Mouse (Mus musculus) left cerebral cortex, adult 18-20 months (tissue): ENCODE data around the gene Psmb10. TPM values are rescaled to one million over a fixed set of nuclear protein-coding genes. Genes with fewer than 3 reads are reported as not detected.

Experiments
- microRNA-seq, 2 experiments: library from miRNA; unstranded; fragments of <30 nt; microRNA quantifications; one replicate each; pipeline ENCODE4 v1.2.0; 2021
- total RNA-seq, 2 experiments: library from RNA; stranded (reverse); gene quantifications; 2 replicates each; pipeline ENCODE4 v1.2.3; 2021

The Psmb10 gene
- total RNA-seq, 2 experiments from 2014 or later = 92.9 to 93.3 TPM

Small RNA genes within 50 kb of the gene (microRNA-seq; reads per million reads assigned to microRNA genes)
- gene Mir7074 = 0 reads per million in 2 experiments

Other genes with a start within 250 kb of the Psmb10 start
- gene Acd, start 237.3 kb downstream of the Psmb10 start, total RNA-seq = 10 to 100 TPM; 53.7 to 57.3 TPM
- 10 to 100 TPM; 41.2 to 46.1 TPM for gene Pard6a, start 237.3 kb downstream of the Psmb10 start, total RNA-seq
- gene 4933405L10Rik, start 230.8 kb downstream of the Psmb10 start, total RNA-seq = under 1 TPM in 1 of 2 experiments, not detected in 1; 0.49 TPM
- gene Enkd1, start 230.2 kb downstream of the Psmb10 start, total RNA-seq = 10 to 100 TPM in 1 of 2 experiments, 1 to 10 TPM in 1; 9.5 to 11.2 TPM
- 10 to 100 TPM; 23.4 to 23.5 TPM for gene Gfod2, start 179.8 kb downstream of the Psmb10 start, total RNA-seq
- 10 to 100 TPM; 22.6 to 22.9 TPM for gene Ranbp10, start 111.1 kb downstream of the Psmb10 start, total RNA-seq
- gene Tsnaxip1, start 110.7 kb downstream of the Psmb10 start, total RNA-seq = under 1 TPM in 1 of 2 experiments, not detected in 1; 0.26 TPM
- gene Cenpt, start 85.2 kb downstream of the Psmb10 start, total RNA-seq = 10 to 100 TPM; 14.1 to 18.1 TPM
- 10 to 100 TPM; 40.8 to 41.6 TPM for gene Thap11, start 83.3 kb downstream of the Psmb10 start, total RNA-seq
- 10 to 100 TPM; 24.8 to 29.0 TPM for gene Nutf2, start 77.9 kb downstream of the Psmb10 start, total RNA-seq
- 10 to 100 TPM; 62.8 to 65.0 TPM for gene Edc4, start 57.6 kb downstream of the Psmb10 start, total RNA-seq
- 1 to 10 TPM; 3.6 to 4.1 TPM for gene Nrn1l, start 44.9 kb downstream of the Psmb10 start, total RNA-seq
- gene Pskh1, start 38.0 kb downstream of the Psmb10 start, total RNA-seq = 1 to 10 TPM; 6.6 to 7.6 TPM
- 1 to 10 TPM; 1.9 to 2.4 TPM for gene Ctrl, start 4.6 kb downstream of the Psmb10 start, total RNA-seq
- 10 to 100 TPM; 22.8 to 26.4 TPM for gene Lcat, start 4.9 kb upstream of the Psmb10 start, total RNA-seq
- gene Slc12a4, start 27.7 kb upstream of the Psmb10 start, total RNA-seq = 10 to 100 TPM; 17.3 to 19.2 TPM
- not detected for gene Dpep3, start 41.0 kb upstream of the Psmb10 start, total RNA-seq
- 10 to 100 TPM; 18.9 to 19.2 TPM for gene Dus2, start 52.9 kb upstream of the Psmb10 start, total RNA-seq
- gene Dpep2nb, start 67.5 kb upstream of the Psmb10 start, total RNA-seq = not detected
- 10 to 100 TPM; 14.5 to 17.2 TPM for gene Ddx28, start 73.4 kb upstream of the Psmb10 start, total RNA-seq
- 10 to 100 TPM; 10.5 to 12.4 TPM for gene Nfatc3, start 120.4 kb upstream of the Psmb10 start, total RNA-seq
- gene Esrp2, start 198.5 kb upstream of the Psmb10 start, total RNA-seq = not detected
- 10 to 100 TPM; 25.8 to 28.3 TPM for gene Pla2g15, start 212.0 kb upstream of the Psmb10 start, total RNA-seq
- 10 to 100 TPM; 21.0 to 24.4 TPM for gene Slc7a6, start 230.4 kb upstream of the Psmb10 start, total RNA-seq